Mouse (Mus musculus): Measurements from ENCODE around the gene Sox5.
A peak's percentile ranks its signal among the peaks of the same experiment; 100 is the strongest.

Gene Sox5

GRCm38 (mm10) chr6:144553476-144553875 lies 228.3 kb downstream of the Sox5 start:
- no peak for DNase-seq

- no peak for DNase-seq
Measured at GRCm38 (mm10) chr6:144548991-144549390, 232.8 kb downstream of the Sox5 start.

GRCm38 (mm10) chr6:144547141-144547540 lies 234.6 kb downstream of the Sox5 start:
- DNase-seq, result no peak

GRCm38 (mm10) chr6:144545549-144545948 lies 236.2 kb downstream of the Sox5 start:
- DNase-seq, result no peak

- no peak for DNase-seq
Measured at GRCm38 (mm10) chr6:144541316-144541715, 240.5 kb downstream of the Sox5 start.

GRCm38 (mm10) chr6:144539439-144540192 lies 242.2 kb downstream of the Sox5 start:
- DNase-seq, result no peak

GRCm38 (mm10) chr6:144523479-144523878 lies 258.3 kb downstream of the Sox5 start:
- DNase-seq, result no peak

- DNase-seq, result no peak
Measured at GRCm38 (mm10) chr6:144518811-144519210, 263.0 kb downstream of the Sox5 start.

- DNase-seq, result no peak
Measured at GRCm38 (mm10) chr6:144515905-144516304, 265.9 kb downstream of the Sox5 start.

- peak; percentile 29 for DNase-seq
Measured at GRCm38 (mm10) chr6:144513761-144514160, 268.0 kb downstream of the Sox5 start.

- DNase-seq, result no peak
Measured at GRCm38 (mm10) chr6:144511925-144512324, 269.9 kb downstream of the Sox5 start.

GRCm38 (mm10) chr6:144510147-144510546 lies 271.6 kb downstream of the Sox5 start:
- no peak for DNase-seq

- DNase-seq, result no peak
Measured at GRCm38 (mm10) chr6:144504197-144504551, 277.6 kb downstream of the Sox5 start.

GRCm38 (mm10) chr6:144503399-144504196 lies 278.2 kb downstream of the Sox5 start:
- no peak for DNase-seq

- no peak for DNase-seq
Measured at GRCm38 (mm10) chr6:144501439-144501838, 280.3 kb downstream of the Sox5 start.

- no peak for DNase-seq
Measured at GRCm38 (mm10) chr6:144498177-144498576, 283.6 kb downstream of the Sox5 start.

GRCm38 (mm10) chr6:144491761-144492415 lies 289.9 kb downstream of the Sox5 start:
- DNase-seq, result peak; percentile 21

- DNase-seq, result no peak
Measured at GRCm38 (mm10) chr6:144490896-144491295, 290.9 kb downstream of the Sox5 start.

- DNase-seq, result no peak
Measured at GRCm38 (mm10) chr6:144485578-144485977, 296.2 kb downstream of the Sox5 start.

GRCm38 (mm10) chr6:144483166-144483565 lies 298.6 kb downstream of the Sox5 start:
- no peak for DNase-seq

- no peak for DNase-seq
Measured at GRCm38 (mm10) chr6:144480648-144481528, 300.9 kb downstream of the Sox5 start.

GRCm38 (mm10) chr6:144479861-144480260 lies 301.9 kb downstream of the Sox5 start:
- DNase-seq, result no peak

Data from lung, postnatal 10 days (tissue).